Mouse (Mus musculus) lung, embryonic 15.5 days (tissue): ENCODE measurements at regions not wholly inside any gene's neighbourhood (a gene's known extent, or its start where the extent isn't known, plus 50 kb on each side); places are given as distances from the start of the nearest gene placed in this dataset.

Source experiments
- ATAC-seq: fragments of 200-750 bp; cut with Nextera tagmentation; 2 replicates; pipeline ENCODE4 v1.8.0; 2017; ENCODE audit warnings: moderate number of reproducible peaks, borderline replicate concordance; ENCODE audit not compliant: low FRiP score, low TSS enrichment; ENCODE audit errors: extremely low read depth
- H3K27ac ChIP-seq: fragments of 300-500 bp; sonication (generic); 2 replicates; pipeline ENCODE4 v1.5.1; 2015; ENCODE audit warnings: moderate library complexity, mild to moderate bottlenecking, inconsistent platforms
- H3K27me3 ChIP-seq: fragments of 300-500 bp; sonication (generic); 2 replicates; pipeline ENCODE4 v1.6.1; 2015; ENCODE audit warnings: inconsistent platforms
- H3K36me3 ChIP-seq: fragments of 300-500 bp; sonication (generic); 2 replicates; pipeline ENCODE4 v1.6.1; 2015; ENCODE audit warnings: inconsistent platforms
- H3K4me1 ChIP-seq: fragments of 300-500 bp; sonication (generic); 2 replicates; pipeline ENCODE4 v1.6.1; 2015; ENCODE audit warnings: inconsistent platforms
- H3K4me2 ChIP-seq: fragments of 300-500 bp; sonication (generic); 2 replicates; pipeline ENCODE4 v1.6.1; 2015; ENCODE audit warnings: inconsistent platforms, mild to moderate bottlenecking, moderate library complexity
- H3K4me3 ChIP-seq: fragments of 300-500 bp; sonication (generic); 2 replicates; pipeline ENCODE4 v1.5.1; 2015; ENCODE audit warnings: mild to moderate bottlenecking, inconsistent platforms
- H3K9ac ChIP-seq: fragments of 300-500 bp; sonication (generic); 2 replicates; pipeline ENCODE4 v1.6.1; 2015; ENCODE audit warnings: inconsistent platforms
- H3K9me3 ChIP-seq: fragments of 300-500 bp; sonication (generic); 2 replicates; pipeline ENCODE4 v1.6.1; 2016; ENCODE audit warnings: inconsistent platforms
- WGBS: fragments of 180-500 bp; shearing (Covaris S2); methylation state at CpG from one replicate; pipeline ENCODE4 v1.1.7; 2015; 5-methylcytosine and 5-hydroxymethylcytosine counted together

DNA sequence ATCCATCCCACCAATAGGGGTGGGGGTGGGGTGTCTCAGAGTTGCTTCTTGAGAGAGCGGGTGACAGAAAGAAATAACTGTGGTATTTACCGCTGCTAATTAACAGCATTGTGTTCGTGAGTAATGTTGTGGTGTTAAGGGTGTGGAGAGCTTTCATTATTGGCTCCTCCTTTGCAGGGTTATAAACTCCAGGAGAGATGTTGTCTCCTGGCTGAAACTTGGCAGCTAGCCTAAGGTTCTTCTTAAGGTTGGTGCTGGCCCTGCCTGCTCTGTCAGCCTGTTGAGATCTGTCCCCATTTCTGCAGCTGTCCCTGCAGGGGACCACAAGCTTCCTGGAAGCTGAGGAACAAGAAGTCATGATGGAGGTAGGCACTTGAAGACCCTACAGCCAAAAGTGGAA lies 120.6 kb downstream of the Sox9 start:
- Histone ChIP-seq H3K27ac (no peak overlapping the region), H3K4me3 (no peak overlapping the region), H3K9ac (no peak overlapping the region), H3K4me1 (no peaks in the 10 kb centered on the region), H3K36me3 (no peaks in the 10 kb centered on the region), H3K9me3 (no peaks in the 10 kb centered on the region), H3K27me3 (no peaks in the 10 kb centered on the region), H3K4me2 (no peak overlapping the region)
- ATAC-seq: no peak
- WGBS: 85% methylated on average over 3 of the region's 3 CpGs

DNA sequence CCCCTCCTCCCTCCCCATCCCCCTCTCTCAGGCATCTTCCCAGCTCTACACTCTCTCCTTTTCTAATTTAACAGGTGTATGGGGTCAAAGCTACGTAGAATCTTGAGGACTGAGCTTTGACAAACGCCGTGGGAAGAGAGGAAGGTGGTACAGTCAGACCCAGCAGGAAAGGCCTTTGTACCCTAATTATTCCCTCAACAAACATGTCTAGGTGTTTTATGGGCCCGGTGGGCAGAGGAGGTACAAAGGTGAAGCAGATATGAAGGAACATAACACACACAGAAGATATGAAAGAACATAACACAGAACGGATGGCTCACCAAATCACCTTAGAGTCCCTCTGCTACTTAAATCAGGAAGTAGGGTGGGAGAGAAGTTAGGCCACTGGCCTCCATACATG lies 128.3 kb downstream of the Sox9 start:
- Histone ChIP-seq H3K36me3 (no peaks in the 10 kb centered on the region), H3K9me3 (no peaks in the 10 kb centered on the region), H3K4me3 (no peak overlapping the region), H3K4me2 (no peak overlapping the region), H3K9ac (no peak overlapping the region), H3K4me1 (no peaks in the 10 kb centered on the region), H3K27me3 (no peaks in the 10 kb centered on the region), H3K27ac (no peak overlapping the region)
- no peak for ATAC-seq
- 71% methylated on average over 5 of the region's 5 CpGs for WGBS

DNA sequence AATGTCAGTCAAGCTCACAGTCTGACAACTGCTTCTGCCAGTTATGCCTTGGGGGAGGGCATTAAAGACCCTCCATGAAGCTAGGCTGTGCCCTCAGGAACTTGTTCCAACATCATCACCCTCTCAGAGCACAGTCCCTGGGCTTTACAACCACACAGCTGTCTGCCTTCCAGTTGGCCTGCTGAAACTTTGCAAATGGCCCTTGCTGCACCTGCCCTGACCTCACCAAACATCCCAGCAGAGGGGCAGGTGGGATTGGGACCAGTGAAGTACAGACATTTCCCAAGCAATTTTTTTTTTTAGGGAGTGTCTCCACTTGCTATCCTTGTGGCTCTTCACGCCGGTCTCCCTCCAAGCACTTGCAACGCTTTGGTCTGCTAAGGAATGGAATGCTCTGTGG lies 130.9 kb downstream of the Sox9 start:
- Histone ChIP-seq H3K27ac (no peak overlapping the region), H3K36me3 (no peaks in the 10 kb centered on the region), H3K9me3 (no peaks in the 10 kb centered on the region), H3K4me1 (no peaks in the 10 kb centered on the region), H3K27me3 (no peaks in the 10 kb centered on the region), H3K4me2 (no peak overlapping the region), H3K9ac (no peak overlapping the region), H3K4me3 (no peak overlapping the region)
- ATAC-seq: no peak
- WGBS: 44% methylated on average over 3 of the region's 3 CpGs

DNA sequence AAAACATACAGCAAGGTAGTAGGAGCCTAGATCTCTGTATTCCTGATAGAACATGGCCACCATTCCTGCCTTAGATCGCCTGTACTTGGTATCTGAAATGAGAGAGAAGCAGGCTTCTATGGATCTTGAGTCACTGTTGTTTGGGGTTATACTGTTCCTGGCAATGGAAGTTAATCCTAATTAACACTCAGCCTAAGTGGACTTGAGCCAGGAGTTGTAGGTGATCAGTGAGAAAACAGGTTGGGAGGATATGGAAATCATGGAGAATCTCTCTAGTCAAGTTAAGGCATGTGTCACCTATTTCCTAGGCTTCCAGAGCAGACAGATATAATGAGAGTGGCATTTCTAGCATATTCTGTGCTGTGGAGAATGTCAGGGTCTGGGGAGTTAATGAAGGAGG lies 134.9 kb downstream of the Sox9 start:
- 93% methylated on average over 1 of the region's 1 CpGs for whole genome bisulfite sequencing
- no peak overlapping the region for H3K4me3 ChIP-seq
- no peak overlapping the region for H3K4me2 ChIP-seq
- H3K4me1 ChIP-seq: no peaks in the 10 kb centered on the region
- H3K36me3 ChIP-seq: no peaks in the 10 kb centered on the region
- H3K27ac ChIP-seq: no peak overlapping the region
- no peak for ATAC-seq
- H3K9me3 ChIP-seq: no peaks in the 10 kb centered on the region
- H3K27me3 ChIP-seq: no peaks in the 10 kb centered on the region
- no peak overlapping the region for H3K9ac ChIP-seq

DNA sequence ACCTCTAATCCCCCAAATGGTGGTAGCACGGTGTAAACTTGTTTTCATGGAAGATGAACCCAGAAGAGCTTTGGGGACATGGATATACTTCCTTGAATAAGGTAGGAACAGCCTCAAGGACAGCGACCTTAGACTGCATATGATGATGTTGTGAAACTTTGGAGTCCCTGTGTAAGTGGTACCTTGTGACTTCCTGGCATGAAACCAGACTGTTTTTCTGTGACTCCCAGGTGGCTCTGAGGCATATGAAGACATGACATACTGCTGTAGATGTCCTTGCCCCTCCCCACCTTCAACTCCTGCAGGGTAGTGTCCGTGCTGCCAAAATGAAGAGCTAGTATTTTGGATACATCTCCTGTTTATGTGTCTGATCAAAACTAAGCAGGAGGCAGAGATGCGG lies 138.1 kb downstream of the Sox9 start:
- no peak overlapping the region for H3K27ac ChIP-seq
- no peak for ATAC-seq
- no peaks in the 10 kb centered on the region for H3K27me3 ChIP-seq
- H3K36me3 ChIP-seq: no peaks in the 10 kb centered on the region
- WGBS: 79% methylated on average over 4 of the region's 4 CpGs
- peaks cover 10% of the 10 kb centered on the region; the same call in 1 of the 2 replicates for H3K4me1 ChIP-seq
- no peaks in the 10 kb centered on the region for H3K9me3 ChIP-seq
- no peak overlapping the region for H3K9ac ChIP-seq
- no peak overlapping the region for H3K4me2 ChIP-seq
- no peak overlapping the region for H3K4me3 ChIP-seq

DNA sequence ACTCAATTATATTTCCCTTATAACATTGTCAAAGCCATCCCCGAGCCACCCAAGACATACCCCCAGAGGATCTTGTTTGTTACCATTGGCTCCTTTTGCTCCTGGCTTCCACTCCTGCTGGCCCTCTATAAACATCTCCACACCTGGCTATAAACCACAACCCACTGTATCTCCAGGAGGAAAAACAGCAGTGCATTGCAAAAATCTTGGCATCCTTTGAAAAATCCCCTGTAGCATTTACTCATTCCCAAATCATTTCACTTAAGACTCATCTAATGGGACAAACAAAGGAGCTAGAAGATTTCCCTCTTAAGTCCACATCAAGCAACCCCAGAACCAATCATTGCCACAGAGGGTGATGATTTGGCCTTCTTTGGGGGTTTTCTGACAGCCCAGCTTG lies 142.6 kb downstream of the Sox9 start:
- 50% methylated on average over 1 of the region's 1 CpGs for WGBS
- no peak overlapping the region for H3K4me2 ChIP-seq
- H3K27ac ChIP-seq: 0 out of 2 replicates have a peak overlapping the region, but pooled peaks have one; percentile 20
- no peaks in the 10 kb centered on the region for H3K27me3 ChIP-seq
- no peaks in the 10 kb centered on the region for H3K9me3 ChIP-seq
- ATAC-seq: no peak
- H3K9ac ChIP-seq: no peak overlapping the region
- H3K36me3 ChIP-seq: no peaks in the 10 kb centered on the region
- H3K4me3 ChIP-seq: no peak overlapping the region
- H3K4me1 ChIP-seq: peaks cover 31% of the 10 kb centered on the region

DNA sequence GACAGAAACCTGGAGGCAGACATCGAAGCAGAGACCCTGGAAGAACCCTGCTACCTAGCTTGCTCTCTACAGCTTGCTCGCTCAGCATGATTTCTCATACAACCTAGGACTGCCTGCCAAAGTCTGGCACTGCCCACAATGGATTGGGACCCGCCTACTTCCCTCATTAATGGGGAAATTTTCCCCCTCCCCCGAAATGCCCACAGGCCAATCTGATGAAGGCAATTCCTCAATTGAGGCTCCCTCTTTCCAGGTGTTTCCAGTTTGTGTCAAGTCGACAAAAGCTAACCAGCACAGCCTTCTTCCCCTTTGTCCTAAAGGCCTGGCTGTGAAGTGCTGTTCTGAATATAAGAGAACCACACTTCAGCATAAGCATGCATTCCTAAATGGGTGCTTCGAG lies 143.1 kb downstream of the Sox9 start:
- WGBS: 53% methylated on average over 6 of the region's 6 CpGs
- H3K9ac ChIP-seq: no peak overlapping the region
- peak; percentile 24; the same call in 1 of the 2 replicates for ATAC-seq
- no peak overlapping the region for H3K4me3 ChIP-seq
- H3K27ac ChIP-seq: peak overlapping the region; percentile 20; the same call in 1 of the 2 replicates
- peaks cover 37% of the 10 kb centered on the region for H3K4me1 ChIP-seq
- H3K4me2 ChIP-seq: no peak overlapping the region
- H3K27me3 ChIP-seq: no peaks in the 10 kb centered on the region
- no peaks in the 10 kb centered on the region for H3K36me3 ChIP-seq
- no peaks in the 10 kb centered on the region for H3K9me3 ChIP-seq

DNA sequence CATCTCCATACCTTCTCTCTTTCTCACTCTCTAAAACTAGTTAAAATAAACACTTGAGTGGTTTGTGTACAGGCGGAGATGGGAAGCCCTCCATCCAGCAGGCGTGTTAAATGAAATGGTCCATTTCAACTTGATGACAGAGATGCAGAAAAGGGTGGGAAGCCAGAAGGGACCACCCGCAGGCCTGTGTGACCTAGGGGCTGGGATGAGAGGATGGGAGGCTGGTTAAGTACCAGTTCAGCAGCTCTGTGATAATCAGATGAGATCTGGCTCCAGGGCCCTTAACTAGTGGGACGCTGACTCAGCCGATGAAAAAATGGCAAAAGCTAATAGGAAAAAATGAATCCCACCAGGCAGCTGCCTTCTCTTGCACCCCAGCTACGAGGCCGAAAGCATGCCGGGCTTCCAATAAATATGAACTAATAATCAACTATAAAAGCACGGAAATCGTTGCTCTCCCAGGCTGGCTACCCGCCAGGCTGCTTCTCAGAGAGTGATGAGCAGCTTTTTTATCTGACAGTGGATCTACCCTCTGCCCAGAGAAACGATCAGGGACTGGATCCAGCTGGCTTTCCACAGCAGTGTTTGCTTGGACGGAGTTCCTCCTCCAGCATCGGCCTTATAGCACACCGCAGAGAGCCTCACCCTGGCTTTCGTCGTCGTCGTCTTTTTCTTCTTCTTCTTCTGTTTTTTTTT lies 144.5 kb downstream of the Sox9 start:
- peak overlapping the region; percentile 9; the same call in 1 of the 2 replicates for H3K4me2 ChIP-seq
- H3K36me3 ChIP-seq: no peaks in the 10 kb centered on the region
- WGBS: 43% methylated on average over 19 of the region's 19 CpGs
- no peaks in the 10 kb centered on the region for H3K9me3 ChIP-seq
- ATAC-seq: peak; percentile 78; the same call in 1 of the 2 replicates
- H3K27ac ChIP-seq: peak overlapping the region; percentile 16; the same call in 1 of the 2 replicates
- no peak overlapping the region for H3K9ac ChIP-seq
- H3K4me1 ChIP-seq: peaks cover 49% of the 10 kb centered on the region
- H3K4me3 ChIP-seq: no peak overlapping the region
- no peaks in the 10 kb centered on the region for H3K27me3 ChIP-seq

DNA sequence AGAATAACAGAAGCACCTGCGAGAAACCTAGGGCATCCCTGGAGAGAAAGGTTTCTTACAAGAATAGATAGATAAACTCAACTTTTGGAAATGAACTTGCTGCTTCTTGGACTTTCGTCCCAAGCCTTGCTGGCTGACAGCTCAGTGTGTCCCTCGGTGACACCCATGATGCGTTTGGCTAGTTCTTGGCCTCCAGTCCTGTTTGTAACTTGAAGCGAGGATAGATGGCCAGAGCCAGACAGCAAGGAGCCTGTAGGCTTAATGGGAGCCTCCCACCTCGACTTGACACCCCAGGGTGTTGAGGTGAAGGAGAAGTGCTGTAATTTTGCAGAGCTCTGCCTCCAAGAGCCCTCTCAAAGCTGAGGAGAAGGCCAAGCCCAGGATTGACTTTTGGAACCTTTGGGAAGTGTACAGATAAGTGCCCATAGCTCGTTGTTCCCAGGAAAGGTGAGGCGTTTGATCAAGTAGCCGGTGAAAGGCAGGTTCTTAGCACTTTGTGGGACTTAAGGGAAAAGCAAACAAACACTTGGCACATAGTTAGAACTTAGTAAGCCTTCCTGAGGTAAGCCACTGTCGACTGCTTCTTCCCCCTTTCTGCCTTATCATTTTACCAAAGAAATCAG lies 148.3 kb downstream of the Sox9 start:
- Histone ChIP-seq H3K4me2 (no peak overlapping the region), H3K27me3 (no peaks in the 10 kb centered on the region), H3K4me3 (no peak overlapping the region), H3K4me1 (peaks cover 41% of the 10 kb centered on the region), H3K9ac (no peak overlapping the region), H3K9me3 (no peaks in the 10 kb centered on the region), H3K36me3 (no peaks in the 10 kb centered on the region), H3K27ac (peak overlapping the region; percentile 41; the same call in 1 of the 2 replicates)
- ATAC-seq: peak; percentile 25; the same call in 1 of the 2 replicates
- WGBS: 31% methylated on average over 10 of the region's 10 CpGs

DNA sequence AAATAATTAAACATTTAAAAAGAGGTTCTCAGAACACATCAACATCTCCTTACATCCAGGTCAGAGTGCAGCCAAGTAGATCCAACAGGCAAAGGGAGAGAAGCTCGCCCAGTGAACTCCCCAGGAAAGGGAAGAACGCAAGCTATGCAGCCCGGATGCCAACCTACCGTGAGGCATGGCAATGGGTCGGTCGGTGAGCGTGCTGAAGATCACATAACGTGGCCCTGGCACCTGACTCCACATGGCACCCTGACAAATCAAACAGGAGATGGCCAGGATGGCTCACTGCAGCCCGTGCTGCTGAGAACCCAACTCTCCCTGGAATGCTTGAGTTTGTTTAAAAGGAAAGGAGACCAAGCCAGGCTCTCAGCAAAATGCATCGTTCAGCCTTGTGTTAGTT lies 156.0 kb downstream of the Sox9 start:
- Histone ChIP-seq H3K4me2 (no peak overlapping the region), H3K4me3 (no peak overlapping the region), H3K9me3 (no peaks in the 10 kb centered on the region), H3K36me3 (no peaks in the 10 kb centered on the region), H3K27me3 (no peaks in the 10 kb centered on the region), H3K4me1 (0 out of 2 replicates have a peak, but pooled peaks cover 4% of the 10 kb centered on the region), H3K27ac (no peak overlapping the region), H3K9ac (no peak overlapping the region)
- no peak for ATAC-seq
- WGBS: 78% methylated on average over 10 of the region's 10 CpGs

DNA sequence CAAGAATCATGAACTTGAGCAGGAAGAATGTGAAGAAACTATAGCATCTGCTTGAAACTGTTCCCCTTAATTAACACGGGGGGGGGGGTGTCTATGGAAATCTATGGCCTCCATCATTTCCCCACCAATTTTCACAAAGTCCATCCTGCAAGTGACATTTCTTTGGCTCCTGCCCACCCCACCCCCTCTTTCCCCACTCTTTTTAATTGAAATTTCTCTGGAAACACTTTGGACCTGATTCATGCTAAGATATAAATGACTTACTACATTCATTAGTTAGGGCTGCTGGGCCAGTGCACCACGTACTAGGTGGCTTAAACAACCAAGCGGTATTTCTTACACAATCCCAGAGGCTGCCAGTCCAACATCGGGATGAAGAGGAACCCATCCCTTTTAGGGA lies 169.4 kb downstream of the Sox9 start:
- no peaks in the 10 kb centered on the region for H3K27me3 ChIP-seq
- no peaks in the 10 kb centered on the region for H3K9me3 ChIP-seq
- H3K36me3 ChIP-seq: no peaks in the 10 kb centered on the region
- WGBS: 66% methylated on average over 4 of the region's 4 CpGs
- H3K4me1 ChIP-seq: peaks cover 8% of the 10 kb centered on the region; the same call in 1 of the 2 replicates
- no peak overlapping the region for H3K27ac ChIP-seq
- ATAC-seq: no peak
- H3K4me3 ChIP-seq: no peak overlapping the region
- H3K4me2 ChIP-seq: no peak overlapping the region
- no peak overlapping the region for H3K9ac ChIP-seq

DNA sequence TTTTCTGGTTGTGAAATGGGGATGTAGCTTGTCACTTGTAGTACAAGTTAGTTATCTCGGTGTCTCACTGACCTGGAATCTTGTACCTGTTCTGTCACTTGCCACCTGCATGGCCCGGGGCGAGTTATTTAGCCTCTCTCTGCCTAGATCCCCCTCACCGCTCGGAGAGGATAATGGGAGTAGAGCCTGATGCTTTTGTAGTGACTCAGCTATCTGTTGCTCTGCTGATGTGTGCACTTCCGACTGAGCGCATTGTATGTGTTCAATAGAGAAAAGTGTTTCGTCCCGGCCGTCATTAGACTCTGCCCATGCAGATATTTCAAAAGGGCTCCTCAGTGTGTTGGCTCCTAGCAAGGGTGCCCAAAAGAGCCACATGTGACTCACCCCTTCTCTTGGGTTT lies 170.3 kb downstream of the Sox9 start:
- no peak for ATAC-seq
- 79% methylated on average over 10 of the region's 10 CpGs for WGBS

More for the DNA sequence above, 170.3 kb downstream of the Sox9 start:
- Histone ChIP-seq H3K27ac (no peak overlapping the region), H3K36me3 (no peaks in the 10 kb centered on the region), H3K4me1 (peaks cover 14% of the 10 kb centered on the region; the same call in 1 of the 2 replicates), H3K4me2 (no peak overlapping the region), H3K9ac (no peak overlapping the region), H3K27me3 (no peaks in the 10 kb centered on the region), H3K9me3 (no peaks in the 10 kb centered on the region), H3K4me3 (no peak overlapping the region)
